Mouse (Mus musculus) olfactory bulb, adult 2 months (tissue): Measurements from ENCODE around the gene Zfp768.

Experiments used
- CTCF ChIP-seq: fragments of 200-500 bp; IDR thresholded peaks from 2 replicates; pipeline ENCODE4 v1.5.1; 2012; ENCODE audit warnings: low read depth, mild to moderate bottlenecking, low read length, moderate library complexity; ENCODE audit not compliant: insufficient read depth
- POLR2A ChIP-seq: fragments of 200-500 bp; IDR thresholded peaks from 2 replicates; pipeline ENCODE4 v1.6.1; 2012; ENCODE audit warnings: mild to moderate bottlenecking, low read depth, low read length, moderate library complexity; ENCODE audit not compliant: insufficient read depth

GRCm38 (mm10) chr7:127357871-127358270 lies 12.5 kb upstream of the Zfp768 start:
- no peak for TF ChIP-seq POLR2A
- no peak for TF ChIP-seq CTCF
